Mouse (Mus musculus) kidney, postnatal 0 days (tissue): ENCODE results near the gene Hist2h2ab. TPM values are rescaled to one million over a fixed set of nuclear protein-coding genes. Genes with fewer than 3 reads are reported as not detected.
"Not testable (repeated sequence)": the region's sequence is repeated elsewhere in the genome, so short reads cannot be mapped to it uniquely, and the experiment has no call there.

Source experiments
- ATAC-seq: fragments of 200-750 bp; cut with Nextera tagmentation; replicated peaks from 2 replicates; pipeline ENCODE4 v1.8.0; 2017; ENCODE audit warnings: low read depth, moderate number of reproducible peaks, moderate TSS enrichment, moderate library complexity; ENCODE audit not compliant: low FRiP score
- DNase-seq: peaks from one replicate; pipeline ENCODE4 v3.0.0-alpha.2; 2016; ENCODE audit warnings: low spot score
- H3K27ac ChIP-seq: fragments of 300-500 bp; sonication (generic); 2 replicates; pipeline ENCODE4 v1.5.1; 2014; ENCODE audit warnings: mild to moderate bottlenecking
- H3K27me3 ChIP-seq: fragments of 300-500 bp; sonication (generic); 2 replicates; pipeline ENCODE4 v1.6.1; 2014; ENCODE audit warnings: low read length, mixed read lengths; ENCODE audit not compliant: insufficient read depth
- H3K36me3 ChIP-seq: fragments of 300-500 bp; sonication (generic); 2 replicates; pipeline ENCODE4 v1.6.1; 2014; ENCODE audit warnings: low read length, mixed read lengths; ENCODE audit not compliant: insufficient read depth
- H3K4me1 ChIP-seq: fragments of 300-500 bp; sonication (generic); replicated peaks from 2 replicates; pipeline ENCODE4 v1.6.1; 2014; ENCODE audit warnings: antibody characterized with exemption, low read length, mixed read lengths; ENCODE audit not compliant: insufficient read depth
- H3K4me2 ChIP-seq: fragments of 300-500 bp; sonication (generic); 2 replicates; pipeline ENCODE4 v1.6.1; 2014; ENCODE audit warnings: mild to moderate bottlenecking, low read length, moderate library complexity, mixed read lengths
- H3K4me3 ChIP-seq: fragments of 300-500 bp; sonication (generic); replicated peaks from 2 replicates; pipeline ENCODE4 v1.5.1; 2014; ENCODE audit warnings: low read depth, low read length
- H3K9ac ChIP-seq: fragments of 300-500 bp; sonication (generic); 2 replicates; pipeline ENCODE4 v1.6.1; 2014; ENCODE audit warnings: low read depth, low read length
- H3K9me3 ChIP-seq: fragments of 300-500 bp; sonication (generic); replicated peaks from 2 replicates; pipeline ENCODE4 v1.6.1; 2016; ENCODE audit warnings: low read length, inconsistent platforms, mixed read lengths
- CTCF ChIP-seq: IDR thresholded peaks from 2 replicates; pipeline ENCODE4 v1.5.1; 2016; ENCODE audit warnings: antibody characterized with exemption, low read depth, mild to moderate bottlenecking, moderate library complexity
- WGBS: fragments of 180-500 bp; shearing (Covaris S2); extraction: QIAGEN DNeasy Blood & Tissue Kit; methylation state at CpG from one replicate; pipeline ENCODE4 v1.1.7; 2014; 5-methylcytosine and 5-hydroxymethylcytosine counted together
- polyA plus RNA-seq: library from polyadenylated mRNA; unstranded; fragments of >200 nt; fragmentation: Nextera tagmentation; extraction: Ambion mirVana; gene quantifications from 2 replicates; pipeline ENCODE4 v1.2.1, GENCODE M21; 2015

The Hist2h2ab gene
- polyA plus RNA-seq, 1 experiment from 2014 or later = not detected

DNA sequence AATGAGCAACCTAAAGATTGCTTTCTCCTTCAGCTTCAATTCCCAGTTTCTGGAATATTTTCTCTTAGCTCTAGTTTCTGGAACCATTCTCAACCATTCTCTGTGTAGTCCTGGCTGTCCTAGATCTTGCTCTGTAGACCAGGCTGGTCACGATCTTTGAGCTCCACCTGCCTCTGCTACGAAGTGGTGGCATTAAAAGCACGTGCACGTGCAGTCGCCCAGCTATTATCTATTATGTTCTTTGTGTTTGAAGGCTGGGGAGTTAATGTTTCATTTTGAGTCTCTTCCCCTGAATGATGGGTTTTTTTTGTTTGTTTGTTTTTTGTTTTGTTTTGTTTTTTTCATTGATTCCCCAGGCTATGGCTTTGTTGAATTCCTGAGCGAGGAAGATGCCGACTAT lies 46.5 kb upstream of the Hist2h2ab start:
- ATAC-seq (no peak), DNase-seq (no peak)
- H3K4me1 ChIP-seq = peaks cover 20% of the 10 kb centered on the region
- peak overlapping the region; percentile 93 for H3K4me2 ChIP-seq
- peak overlapping the region; percentile 81 for H3K9ac ChIP-seq
- no peaks in the 10 kb centered on the region for H3K9me3 ChIP-seq
- H3K36me3 ChIP-seq = peaks cover 33% of the 10 kb centered on the region
- WGBS = 30% methylated on average over 7 of the region's 7 CpGs
- no peak for TF ChIP-seq CTCF
- H3K4me3 ChIP-seq = peak overlapping the region; percentile 98
- no peaks in the 10 kb centered on the region for H3K27me3 ChIP-seq
- H3K27ac ChIP-seq = peak overlapping the region; percentile 99; the same call in 1 of the 2 replicates

DNA sequence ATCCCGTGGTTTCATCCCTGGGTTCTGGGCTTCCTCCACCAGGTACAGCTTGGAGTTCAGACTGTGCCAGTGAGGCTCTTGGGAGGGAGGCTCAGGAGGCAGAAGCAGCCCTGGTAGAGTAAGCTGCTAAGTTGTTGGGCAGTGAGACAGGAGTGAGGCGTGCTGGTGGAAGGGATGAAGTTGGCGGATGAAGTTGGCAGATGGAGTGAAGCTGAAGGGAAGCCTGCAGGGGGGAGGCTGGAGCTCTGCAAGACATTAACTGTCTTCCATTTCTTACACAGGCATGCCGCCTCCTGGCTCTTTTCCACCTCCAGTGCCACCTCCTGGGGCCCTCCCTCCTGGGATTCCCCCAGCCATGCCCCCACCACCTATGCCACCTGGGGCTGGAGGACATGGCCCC lies 45.6 kb upstream of the Hist2h2ab start:
- not testable (repeated sequence) for H3K27ac ChIP-seq, H3K27me3 ChIP-seq, H3K4me2 ChIP-seq, DNase-seq, ATAC-seq, H3K9ac ChIP-seq, H3K4me3 ChIP-seq, H3K9me3 ChIP-seq
- Histone ChIP-seq H3K4me1 (peaks cover 20% of the 10 kb centered on the region), H3K36me3 (peaks cover 34% of the 10 kb centered on the region)
- 83% methylated on average over 4 of the region's 4 CpGs for WGBS

DNA sequence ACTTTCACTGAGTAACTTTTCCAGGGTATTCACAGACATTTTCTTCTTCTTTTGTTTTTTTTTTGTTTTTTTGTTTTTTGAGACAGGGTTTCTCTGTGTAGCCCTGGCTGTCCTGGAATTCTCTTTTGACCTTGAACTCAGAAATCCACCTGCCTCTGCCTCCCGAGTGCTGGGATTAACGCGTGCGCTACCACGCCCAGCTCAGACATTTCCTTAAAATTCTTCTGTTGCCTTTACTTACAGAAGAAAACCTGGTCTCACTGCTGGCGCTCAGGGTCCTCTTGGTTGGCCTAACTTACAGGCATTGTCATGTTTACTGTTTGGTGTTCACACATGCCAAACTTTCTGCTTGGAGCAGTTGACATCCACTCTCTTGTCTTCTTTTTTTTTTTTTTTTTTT lies 44.4 kb upstream of the Hist2h2ab start:
- H3K9me3 ChIP-seq = no peaks in the 10 kb centered on the region
- ATAC-seq (no peak), DNase-seq (no peak)
- H3K9ac ChIP-seq = no peak overlapping the region
- H3K27me3 ChIP-seq = no peaks in the 10 kb centered on the region
- H3K4me2 ChIP-seq = no peak overlapping the region
- WGBS = 91% methylated on average over 6 of the region's 6 CpGs
- TF ChIP-seq CTCF = no peak
- H3K27ac ChIP-seq = no peak overlapping the region
- H3K4me1 ChIP-seq = peaks cover 20% of the 10 kb centered on the region
- peaks cover 34% of the 10 kb centered on the region for H3K36me3 ChIP-seq
- no peak overlapping the region for H3K4me3 ChIP-seq

DNA sequence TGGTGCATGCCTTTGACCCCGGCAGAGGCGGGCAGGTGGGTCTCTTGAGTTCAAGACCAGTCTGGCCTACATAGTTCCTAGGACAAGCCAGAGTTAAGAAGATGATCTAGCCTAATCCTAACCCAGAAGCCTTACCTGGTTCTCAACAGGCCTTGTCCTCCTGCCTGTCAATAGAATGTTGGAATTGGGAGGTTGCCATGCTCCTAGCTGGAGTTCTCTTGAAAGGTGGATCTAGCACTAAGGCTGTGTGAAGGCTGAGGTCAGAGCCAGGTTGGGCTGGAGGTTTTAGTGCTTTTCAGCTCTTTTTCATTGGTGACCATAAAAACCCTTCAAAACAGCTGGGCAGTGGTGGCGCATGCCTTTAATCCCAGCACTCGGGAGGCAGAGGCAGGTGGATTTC lies 41.2 kb upstream of the Hist2h2ab start:
- no peak overlapping the region for H3K9ac ChIP-seq
- no peaks in the 10 kb centered on the region for H3K27me3 ChIP-seq
- 96% methylated on average over 4 of the region's 4 CpGs for whole genome bisulfite sequencing
- H3K27ac ChIP-seq = no peak overlapping the region
- no peak for DNase-seq
- no peaks in the 10 kb centered on the region for H3K9me3 ChIP-seq
- no peak for TF ChIP-seq CTCF
- ATAC-seq = no peak
- H3K4me2 ChIP-seq = no peak overlapping the region
- H3K36me3 ChIP-seq = peaks cover 34% of the 10 kb centered on the region
- H3K4me3 ChIP-seq = no peak overlapping the region
- H3K4me1 ChIP-seq = peaks cover 20% of the 10 kb centered on the region; the same call in 1 of the 2 replicates

DNA sequence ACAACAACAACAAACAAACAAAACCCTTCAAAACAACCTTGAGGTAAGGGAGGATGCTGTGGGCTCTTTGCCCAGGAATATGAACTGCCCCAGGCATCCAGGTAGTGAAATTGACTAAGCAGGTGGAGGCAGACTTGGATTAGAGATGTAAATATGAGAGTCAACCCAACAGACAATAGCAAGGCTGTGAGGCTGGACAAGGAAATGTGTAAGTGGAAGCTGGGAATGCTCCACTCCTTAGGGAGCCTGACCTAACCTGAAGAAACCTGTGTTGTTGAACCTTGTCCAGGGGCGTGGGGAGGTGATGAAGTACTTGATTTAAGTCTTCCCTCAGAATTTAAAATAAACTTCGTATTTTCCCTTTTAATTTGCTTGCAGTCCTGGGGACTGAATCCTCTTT lies 40.8 kb upstream of the Hist2h2ab start:
- Histone ChIP-seq H3K4me3 (no peak overlapping the region), H3K4me2 (no peak overlapping the region), H3K27ac (no peak overlapping the region), H3K27me3 (no peaks in the 10 kb centered on the region), H3K4me1 (peaks cover 20% of the 10 kb centered on the region; the same call in 1 of the 2 replicates), H3K9ac (no peak overlapping the region), H3K9me3 (no peaks in the 10 kb centered on the region), H3K36me3 (peaks cover 34% of the 10 kb centered on the region)
- no peak for DNase-seq
- WGBS = 86% methylated on average over 2 of the region's 2 CpGs
- no peak for ATAC-seq
- TF ChIP-seq CTCF = no peak

DNA sequence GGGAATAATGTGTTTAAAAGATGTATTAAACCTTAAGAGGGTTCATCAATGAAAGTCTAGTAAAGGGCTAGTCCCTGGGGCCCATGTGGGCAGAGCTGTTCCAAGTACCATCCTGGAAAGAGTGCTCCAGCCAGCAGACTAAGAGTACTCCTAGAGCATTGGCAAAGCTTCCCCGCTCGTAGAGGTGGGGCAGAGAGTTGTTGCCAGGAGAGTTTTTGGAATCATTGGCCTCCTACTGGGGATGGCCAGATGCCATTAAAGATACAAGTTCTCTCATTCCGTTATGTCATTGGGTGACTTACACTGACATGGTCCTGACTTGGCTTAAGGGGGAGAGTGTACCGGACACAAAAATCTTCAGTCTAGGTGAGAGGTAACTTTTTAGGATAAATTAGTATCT lies 40.1 kb upstream of the Hist2h2ab start:
- Histone ChIP-seq H3K9me3 (no peaks in the 10 kb centered on the region), H3K27ac (no peak overlapping the region), H3K9ac (no peak overlapping the region), H3K27me3 (no peaks in the 10 kb centered on the region), H3K4me2 (no peak overlapping the region), H3K4me3 (no peak overlapping the region), H3K36me3 (peaks cover 31% of the 10 kb centered on the region), H3K4me1 (peaks cover 15% of the 10 kb centered on the region; the same call in 1 of the 2 replicates)
- DNase-seq = no peak
- no peak for TF ChIP-seq CTCF
- ATAC-seq = no peak
- WGBS = 59% methylated on average over 4 of the region's 4 CpGs
